Mouse (Mus musculus) liver (tissue): Measurements from ENCODE around the gene Lonp2.

Experiments
- DNase-seq: peaks from one replicate; pipeline ENCODE4 v3.0.0-alpha.2; 2020; ENCODE audit warnings: mixed read lengths

Gene Lonp2

GRCm38 (mm10) chr8:86630212-86630611, 6.4 kb downstream of the Lonp2 start:
- DNase-seq: no peak

- no peak for DNase-seq
Observed at GRCm38 (mm10) chr8:86631395-86631794, 7.6 kb downstream of the Lonp2 start.

- DNase-seq: no peak
Observed at GRCm38 (mm10) chr8:86637826-86638225, 14.0 kb downstream of the Lonp2 start.

- DNase-seq: no peak
Observed at GRCm38 (mm10) chr8:86638981-86639380, 15.1 kb downstream of the Lonp2 start.

- DNase-seq: no peak
Observed at GRCm38 (mm10) chr8:86642682-86643081, 18.8 kb downstream of the Lonp2 start.

GRCm38 (mm10) chr8:86644661-86645060, 20.8 kb downstream of the Lonp2 start:
- DNase-seq: no peak

GRCm38 (mm10) chr8:86647771-86648170, 23.9 kb downstream of the Lonp2 start:
- DNase-seq: no peak

- no peak for DNase-seq
Observed at GRCm38 (mm10) chr8:86651416-86651815, 27.6 kb downstream of the Lonp2 start.

GRCm38 (mm10) chr8:86652546-86652945, 28.7 kb downstream of the Lonp2 start:
- DNase-seq: no peak

GRCm38 (mm10) chr8:86654578-86654977, 30.7 kb downstream of the Lonp2 start:
- DNase-seq: no peak

GRCm38 (mm10) chr8:86668750-86669149, 44.9 kb downstream of the Lonp2 start:
- no peak for DNase-seq

- DNase-seq: no peak
Observed at GRCm38 (mm10) chr8:86669259-86669658, 45.4 kb downstream of the Lonp2 start.

GRCm38 (mm10) chr8:86686629-86687028, 62.8 kb downstream of the Lonp2 start:
- no peak for DNase-seq

- DNase-seq: no peak
Observed at GRCm38 (mm10) chr8:86692107-86692506, 68.3 kb downstream of the Lonp2 start.

- DNase-seq: no peak
Observed at GRCm38 (mm10) chr8:86694011-86694410, 70.2 kb downstream of the Lonp2 start.

GRCm38 (mm10) chr8:86695703-86696102, 71.9 kb downstream of the Lonp2 start:
- DNase-seq: no peak

GRCm38 (mm10) chr8:86698811-86699421, 75.1 kb downstream of the Lonp2 start:
- DNase-seq: no peak

- no peak for DNase-seq
Observed at GRCm38 (mm10) chr8:86699471-86699870, 75.6 kb downstream of the Lonp2 start.

GRCm38 (mm10) chr8:86702453-86702852, 78.6 kb downstream of the Lonp2 start:
- DNase-seq: no peak

GRCm38 (mm10) chr8:86705317-86705716, 81.5 kb downstream of the Lonp2 start:
- DNase-seq: no peak

- no peak for DNase-seq
Observed at GRCm38 (mm10) chr8:86706756-86707155, 82.9 kb downstream of the Lonp2 start.

GRCm38 (mm10) chr8:86707873-86708272, 84.0 kb downstream of the Lonp2 start:
- DNase-seq: peak; percentile 67

- no peak for DNase-seq
Observed at GRCm38 (mm10) chr8:86712594-86712993, 88.8 kb downstream of the Lonp2 start.

- DNase-seq: no peak
Observed at GRCm38 (mm10) chr8:86713407-86714188, 89.8 kb downstream of the Lonp2 start.
